Comparison of ENCODE assay signal across 26 mouse cellular contexts in genomic region chr12:67799776-67800175, GRCm38 (mm10).
DNase-seq lines count a peak whose midpoint lies in the region; ATAC-seq and TF ChIP-seq lines count a peak whose summit lies in the region.
"Had no signal": no experiment of that assay in that cellular context is flagged by ENCODE, and none has a peak within 500 bp of the region (broad histone marks: within the 10 kb centered on the region; RNA-seq: fewer than 3 reads in every experiment).

No protein-coding gene starts in this region.

- H3K4me2 ChIP-seq in forebrain, embryonic 14.5 days (ENCODE audit: low read length), result no peak overlapping the region
- no peak overlapping the region for H3K4me2 ChIP-seq in forebrain, embryonic 11.5 days (ENCODE audit: low read depth, low read length, severe bottlenecking)
- H3K4me2 ChIP-seq in forebrain, postnatal 0 days (ENCODE audit: low read depth), result no peak overlapping the region
- no peak overlapping the region for H3K4me2 ChIP-seq in forebrain, embryonic 12.5 days
- no peak overlapping the region for H3K4me2 ChIP-seq in midbrain, postnatal 0 days (ENCODE audit: low read depth, low read length, poor library complexity, severe bottlenecking)
- no peak overlapping the region for H3K4me2 ChIP-seq in stomach, postnatal 0 days (replicated peaks; ENCODE audit: low read depth)
- H3K4me2 ChIP-seq: embryonic facial prominence, embryonic 15.5 days; heart, embryonic 13.5 days; hindbrain, embryonic 15.5 days; intestine, embryonic 15.5 days had no signal

- no peaks in the 10 kb centered on the region for H3K9me3 ChIP-seq in forebrain, embryonic 14.5 days (replicated peaks; ENCODE audit: control insufficient read depth, low read length)
- H3K9me3 ChIP-seq in forebrain, embryonic 11.5 days (ENCODE audit: control insufficient read depth, low read length), result no peaks in the 10 kb centered on the region
- H3K9me3 ChIP-seq in forebrain, postnatal 0 days (ENCODE audit: low read length), result no peaks in the 10 kb centered on the region
- no peaks in the 10 kb centered on the region for H3K9me3 ChIP-seq in forebrain, embryonic 12.5 days
- no peaks in the 10 kb centered on the region for H3K9me3 ChIP-seq in midbrain, postnatal 0 days (ENCODE audit: low read length)
- no peaks in the 10 kb centered on the region for H3K9me3 ChIP-seq in midbrain, embryonic 10.5 days (replicated peaks)
- H3K9me3 ChIP-seq in stomach, postnatal 0 days (ENCODE audit: control insufficient read depth, low read length), result no peaks in the 10 kb centered on the region
- H3K9me3 ChIP-seq: embryonic facial prominence, embryonic 15.5 days; heart, embryonic 10.5 days; heart, embryonic 13.5 days; hindbrain, embryonic 15.5 days; intestine, embryonic 15.5 days had no signal

- no peaks in the 10 kb centered on the region for H3K36me3 ChIP-seq in forebrain, embryonic 14.5 days (ENCODE audit: control insufficient read depth, insufficient read depth, low read length)
- no peaks in the 10 kb centered on the region for H3K36me3 ChIP-seq in forebrain, embryonic 11.5 days (ENCODE audit: control insufficient read depth, insufficient read depth, low read length)
- H3K36me3 ChIP-seq in forebrain, postnatal 0 days (ENCODE audit: insufficient read depth), result no peaks in the 10 kb centered on the region
- H3K36me3 ChIP-seq in forebrain, embryonic 12.5 days (replicated peaks), result no peaks in the 10 kb centered on the region
- no peaks in the 10 kb centered on the region for H3K36me3 ChIP-seq in midbrain, postnatal 0 days (ENCODE audit: insufficient read depth, low read length)
- no peaks in the 10 kb centered on the region for H3K36me3 ChIP-seq in midbrain, embryonic 10.5 days
- no peaks in the 10 kb centered on the region for H3K36me3 ChIP-seq in stomach, postnatal 0 days (ENCODE audit: control insufficient read depth, insufficient read depth, low read length)
- H3K36me3 ChIP-seq: embryonic facial prominence, embryonic 15.5 days; heart, embryonic 10.5 days; heart, embryonic 13.5 days; hindbrain, embryonic 15.5 days; intestine, embryonic 15.5 days had no signal

- H3K9ac ChIP-seq in forebrain, embryonic 14.5 days (ENCODE audit: low read length), result no peak overlapping the region
- no peak overlapping the region for H3K9ac ChIP-seq in forebrain, embryonic 11.5 days (ENCODE audit: low read length)
- no peak overlapping the region for H3K9ac ChIP-seq in forebrain, postnatal 0 days
- H3K9ac ChIP-seq in forebrain, embryonic 12.5 days, result no peak overlapping the region
- H3K9ac ChIP-seq in midbrain, postnatal 0 days (replicated peaks; ENCODE audit: low read length, poor library complexity, severe bottlenecking), result no peak overlapping the region
- no peak overlapping the region for H3K9ac ChIP-seq in stomach, postnatal 0 days (ENCODE audit: low read length)
- H3K9ac ChIP-seq: embryonic facial prominence, embryonic 15.5 days; heart, embryonic 13.5 days; hindbrain, embryonic 15.5 days; intestine, embryonic 15.5 days had no signal

- no peak for TF ChIP-seq EP300 in stomach, postnatal 0 days (optimal IDR thresholded peaks at IDR 0.05)

- no peak for ATAC-seq in forebrain, embryonic 14.5 days
- ATAC-seq in forebrain, embryonic 11.5 days (replicated peaks; ENCODE audit: low FRiP score), result no peak
- no peak for ATAC-seq in forebrain, postnatal 0 days
- no peak for ATAC-seq in forebrain, embryonic 12.5 days (ENCODE audit: low FRiP score)
- no peak for ATAC-seq in midbrain, postnatal 0 days (ENCODE audit: low FRiP score)
- no peak for ATAC-seq in stomach, postnatal 0 days (ENCODE audit: low FRiP score, low TSS enrichment)
- ATAC-seq: CD4-positive, CD25-positive, alpha-beta regulatory T cell, adult 4 months; intestine, embryonic 15.5 days had no signal

- no peak overlapping the region for H3K27ac ChIP-seq in forebrain, embryonic 14.5 days (ENCODE audit: low read depth, low read length)
- H3K27ac ChIP-seq in forebrain, embryonic 11.5 days (ENCODE audit: low read depth, low read length), result no peak overlapping the region
- H3K27ac ChIP-seq in forebrain, postnatal 0 days (ENCODE audit: low read depth, low read length), result no peak overlapping the region
- H3K27ac ChIP-seq in forebrain, embryonic 12.5 days, result no peak overlapping the region
- no peak overlapping the region for H3K27ac ChIP-seq in midbrain, postnatal 0 days (ENCODE audit: low read depth, low read length)
- H3K27ac ChIP-seq in midbrain, embryonic 10.5 days (replicated peaks), result no peak overlapping the region
- no peak overlapping the region for H3K27ac ChIP-seq in stomach, postnatal 0 days (replicated peaks)
- H3K27ac ChIP-seq: embryonic facial prominence, embryonic 15.5 days; heart, adult 2 months; heart, embryonic 10.5 days; heart, embryonic 13.5 days; hindbrain, embryonic 15.5 days; intestine, embryonic 15.5 days had no signal

- no peak for TF ChIP-seq CTCF in forebrain, postnatal 0 days (IDR thresholded peaks at IDR 0.05; ENCODE audit: low read depth)
- no peak for TF ChIP-seq CTCF in midbrain, postnatal 0 days (IDR thresholded peaks at IDR 0.05)
- no peak for TF ChIP-seq CTCF in stomach, postnatal 0 days (IDR thresholded peaks at IDR 0.05; ENCODE audit: low read depth)

- 80% methylated on average over 2 of the region's 2 CpGs for WGBS in forebrain, embryonic 14.5 days
- WGBS in forebrain, embryonic 11.5 days, result 78% methylated on average over 2 of the region's 2 CpGs
- WGBS in forebrain, postnatal 0 days, result 39% methylated on average over 2 of the region's 2 CpGs
- WGBS in forebrain, embryonic 12.5 days, result 84% methylated on average over 2 of the region's 2 CpGs
- 47% methylated on average over 2 of the region's 2 CpGs for WGBS in midbrain, postnatal 0 days
- WGBS in midbrain, embryonic 10.5 days, result 88% methylated on average over 2 of the region's 2 CpGs
- 55% methylated on average over 2 of the region's 2 CpGs for WGBS in stomach, postnatal 0 days

- no peaks in the 10 kb centered on the region for H3K4me1 ChIP-seq in forebrain, embryonic 14.5 days (ENCODE audit: control insufficient read depth, insufficient read depth, low read length)
- no peaks in the 10 kb centered on the region for H3K4me1 ChIP-seq in forebrain, embryonic 11.5 days (replicated peaks; ENCODE audit: control insufficient read depth, insufficient read depth, low read length)
- H3K4me1 ChIP-seq in forebrain, postnatal 0 days (ENCODE audit: insufficient read depth), result no peaks in the 10 kb centered on the region
- H3K4me1 ChIP-seq in forebrain, embryonic 12.5 days, result no peaks in the 10 kb centered on the region
- H3K4me1 ChIP-seq in midbrain, postnatal 0 days (ENCODE audit: insufficient read depth, low read length), result no peaks in the 10 kb centered on the region
- H3K4me1 ChIP-seq in midbrain, embryonic 10.5 days, result no peaks in the 10 kb centered on the region
- H3K4me1 ChIP-seq in stomach, postnatal 0 days (replicated peaks; ENCODE audit: control insufficient read depth, insufficient read depth), result no peaks in the 10 kb centered on the region
- H3K4me1 ChIP-seq: embryonic facial prominence, embryonic 15.5 days; heart, embryonic 10.5 days; heart, embryonic 13.5 days; hindbrain, embryonic 15.5 days; intestine, embryonic 15.5 days had no signal

- no peak overlapping the region for H3K4me3 ChIP-seq in forebrain, embryonic 14.5 days (ENCODE audit: low read depth, low read length)
- H3K4me3 ChIP-seq in forebrain, embryonic 11.5 days (ENCODE audit: low read depth, low read length), result no peak overlapping the region
- no peak overlapping the region for H3K4me3 ChIP-seq in forebrain, postnatal 0 days (ENCODE audit: low read depth, low read length)
- no peak overlapping the region for H3K4me3 ChIP-seq in forebrain, embryonic 12.5 days (replicated peaks)
- H3K4me3 ChIP-seq in midbrain, postnatal 0 days (ENCODE audit: low read depth, low read length), result no peak overlapping the region
- no peak overlapping the region for H3K4me3 ChIP-seq in midbrain, embryonic 10.5 days
- H3K4me3 ChIP-seq in stomach, postnatal 0 days (ENCODE audit: low read depth, low read length), result no peak overlapping the region
- H3K4me3 ChIP-seq: embryonic facial prominence, embryonic 15.5 days; heart, adult 2 months; heart, embryonic 10.5 days; heart, embryonic 13.5 days; hindbrain, embryonic 15.5 days; intestine, embryonic 15.5 days had no signal

- DNase-seq in forebrain, embryonic 14.5 days (ENCODE audit: low spot score), result peak; percentile 75
- DNase-seq in forebrain, embryonic 11.5 days (ENCODE audit: low spot score), result no peak
- DNase-seq in forebrain, postnatal 0 days, result peak; percentile 48
- peak; percentile 5 for DNase-seq in midbrain, postnatal 0 days (ENCODE audit: low spot score)
- DNase-seq in midbrain, embryonic 10.5 days (ENCODE audit: low spot score), result no peak
- no peak for DNase-seq in stomach, postnatal 0 days (ENCODE audit: low spot score)
- DNase-seq: adrenal gland, adult 2 months; adrenal gland, postnatal 14 days; cerebellum, adult 18-20 months; cerebellum, adult 9-10 months; cerebellum, postnatal 25 days; embryo, embryonic 11 days; gastrocnemius, postnatal 10 days; gastrocnemius, postnatal 36 days; heart, adult 2 months; heart, postnatal 14 days; heart, postnatal 4 days; kidney, adult 11 months; kidney, adult 8-10 months had no signal

- no peaks in the 10 kb centered on the region for H3K27me3 ChIP-seq in forebrain, embryonic 14.5 days (replicated peaks; ENCODE audit: control insufficient read depth, insufficient read depth, low read length)
- H3K27me3 ChIP-seq in forebrain, embryonic 11.5 days (ENCODE audit: control insufficient read depth, insufficient read depth, low read length), result no peaks in the 10 kb centered on the region
- no peaks in the 10 kb centered on the region for H3K27me3 ChIP-seq in forebrain, postnatal 0 days (ENCODE audit: insufficient read depth, low read length)
- no peaks in the 10 kb centered on the region for H3K27me3 ChIP-seq in forebrain, embryonic 12.5 days
- H3K27me3 ChIP-seq in midbrain, postnatal 0 days (ENCODE audit: insufficient read depth, low read length), result no peaks in the 10 kb centered on the region
- no peaks in the 10 kb centered on the region for H3K27me3 ChIP-seq in midbrain, embryonic 10.5 days (ENCODE audit: low read depth, poor library complexity, severe bottlenecking)
- no peaks in the 10 kb centered on the region for H3K27me3 ChIP-seq in stomach, postnatal 0 days (ENCODE audit: control insufficient read depth, insufficient read depth, low read length)
- H3K27me3 ChIP-seq: embryonic facial prominence, embryonic 15.5 days; heart, embryonic 13.5 days; hindbrain, embryonic 15.5 days; intestine, embryonic 15.5 days had no signal

Comparison
In these comparisons a context has a peak if more than half of its experiments do, and no peak if none do; other contexts are left out.
1. DNase-seq: peak in forebrain, embryonic 14.5 days (single experiment), forebrain, postnatal 0 days (single experiment) and midbrain, postnatal 0 days (single experiment); none in forebrain, embryonic 11.5 days (single experiment), midbrain, embryonic 10.5 days (single experiment) and stomach, postnatal 0 days (single experiment).